Mouse (Mus musculus) spleen, adult 2 months (tissue): ENCODE measurements around the gene Kbtbd3.

Source experiments
- CTCF ChIP-seq: fragments of 200-500 bp; IDR thresholded peaks from 2 replicates; pipeline ENCODE4 v1.5.1; 2011; ENCODE audit warnings: mild to moderate bottlenecking, inconsistent platforms; ENCODE audit not compliant: insufficient read depth, insufficient read length, insufficient replicate concordance; ENCODE audit errors: extremely low read depth
- POLR2A ChIP-seq: fragments of 200-500 bp; IDR thresholded peaks from 2 replicates; pipeline ENCODE4 v1.6.1; 2011; ENCODE audit warnings: low read depth, low read length, inconsistent platforms

DNA sequence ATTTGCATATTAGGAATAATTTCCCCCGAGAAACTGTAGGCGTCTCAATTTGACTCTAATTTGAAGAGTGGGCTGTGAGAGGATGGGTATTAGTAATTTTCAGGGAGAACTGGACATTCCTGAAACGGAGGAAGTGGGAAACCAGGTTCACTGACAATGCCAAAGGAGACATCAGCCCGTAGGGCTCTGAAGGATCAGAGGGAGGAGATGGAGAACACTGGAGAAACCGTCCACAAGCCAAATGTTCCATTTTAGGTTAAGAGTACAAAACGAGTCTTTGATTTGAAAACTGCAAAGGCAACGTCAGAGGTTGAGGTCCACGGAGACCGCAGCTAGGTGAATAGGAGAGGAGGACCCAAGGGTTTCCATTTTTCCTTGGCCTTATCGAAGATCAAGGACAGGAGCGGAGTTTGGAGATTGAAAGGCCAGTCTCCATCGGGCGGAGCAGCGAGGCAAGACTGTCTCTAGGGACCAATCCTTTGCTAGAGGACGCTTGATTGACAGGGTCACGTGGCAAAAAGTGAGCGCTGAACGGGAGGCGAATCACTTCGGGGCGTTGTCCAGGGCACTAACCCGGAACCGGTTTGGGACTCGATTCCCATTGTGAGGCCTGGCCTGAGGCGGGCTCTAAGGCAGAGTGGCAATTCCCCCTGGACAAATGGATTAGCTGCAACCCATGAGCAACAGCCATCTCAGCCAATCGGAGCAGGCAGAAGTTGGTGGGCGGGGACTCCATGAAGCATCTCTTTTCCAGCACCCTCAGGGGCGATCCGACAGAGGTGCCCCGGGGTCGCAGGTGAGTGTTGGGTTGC, 66.4 kb downstream of the Kbtbd3 start, which contains the start of gene Msantd4:
- TF ChIP-seq CTCF, result no peak
- peak; percentile 12; the same call in 1 of the 2 replicates for TF ChIP-seq POLR2A
